8 mouse cellular contexts compared by ENCODE assay signal in genomic region chr7:141264761-141265410, GRCm38 (mm10). TPM values are rescaled to one million over a fixed set of nuclear protein-coding genes. Genes with fewer than 3 reads are reported as not detected.
DNase-seq lines count a peak whose midpoint lies in the region; ATAC-seq and TF ChIP-seq lines count a peak whose summit lies in the region.

No protein-coding gene starts in this region.

- peaks cover 3% of the 10 kb centered on the region; the same call in 1 of the 2 replicates for H3K27me3 ChIP-seq in heart, embryonic 13.5 days (replicated peaks)
- no peaks in the 10 kb centered on the region for H3K27me3 ChIP-seq in limb, embryonic 11.5 days (ENCODE audit: control insufficient read depth, insufficient read depth, low read length)
- H3K27me3 ChIP-seq in midbrain, embryonic 12.5 days: 0 out of 2 replicates have a peak, but pooled peaks cover 3% of the 10 kb centered on the region
- no peaks in the 10 kb centered on the region for H3K27me3 ChIP-seq in stomach, postnatal 0 days (ENCODE audit: control insufficient read depth, insufficient read depth, low read length)

- peak; percentile 37 for DNase-seq in kidney, adult 18-20 months
- DNase-seq in kidney, adult 11 months: no peak
- peak; percentile 53 for DNase-seq in limb, embryonic 11.5 days (ENCODE audit: low spot score)
- peak; percentile 59 for DNase-seq in stomach, postnatal 0 days (ENCODE audit: low spot score)
- DNase-seq in right cerebral cortex, adult 2 months (ENCODE audit: low spot score in 2 of 2): no peak

- peak overlapping the region; percentile 89 for H3K4me2 ChIP-seq in heart, embryonic 13.5 days
- H3K4me2 ChIP-seq in limb, embryonic 11.5 days (ENCODE audit: low read depth, severe bottlenecking): no peak overlapping the region
- no peak overlapping the region for H3K4me2 ChIP-seq in midbrain, embryonic 12.5 days (replicated peaks)
- peak overlapping the region; percentile 86; the same call in 1 of the 2 replicates for H3K4me2 ChIP-seq in stomach, postnatal 0 days (replicated peaks; ENCODE audit: low read depth)

- WGBS in heart, embryonic 13.5 days: 29% methylated on average over 12 of the region's 12 CpGs
- 38% methylated on average over 12 of the region's 12 CpGs for WGBS in limb, embryonic 11.5 days
- WGBS in midbrain, embryonic 12.5 days: 37% methylated on average over 12 of the region's 12 CpGs
- WGBS in stomach, postnatal 0 days: 31% methylated on average over 12 of the region's 12 CpGs

- peak overlapping the region; percentile 78 for H3K4me3 ChIP-seq in bone marrow macrophage, adult 2 months (ENCODE audit: insufficient read depth, low read length)
- H3K4me3 ChIP-seq in heart, embryonic 13.5 days: peak overlapping the region; percentile 65; the same call in 1 of the 2 replicates
- no peak overlapping the region for H3K4me3 ChIP-seq in limb, embryonic 11.5 days (ENCODE audit: low read depth, low read length)
- H3K4me3 ChIP-seq in midbrain, embryonic 12.5 days: no peak overlapping the region
- peak overlapping the region; percentile 71 for H3K4me3 ChIP-seq in stomach, postnatal 0 days (ENCODE audit: low read depth, low read length)

- no peak for TF ChIP-seq EP300 in stomach, postnatal 0 days (optimal IDR thresholded peaks at IDR 0.05)

- TF ChIP-seq CTCF in bone marrow macrophage, adult 2 months (IDR thresholded peaks at IDR 0.05; ENCODE audit: low read depth, low read length): peak; percentile 35
- TF ChIP-seq CTCF in stomach, postnatal 0 days (IDR thresholded peaks at IDR 0.05; ENCODE audit: low read depth): peak; percentile 73

- peaks cover 23% of the 10 kb centered on the region for H3K4me1 ChIP-seq in bone marrow macrophage, adult 2 months (ENCODE audit: control insufficient read depth, insufficient read depth, low read length)
- peaks cover 20% of the 10 kb centered on the region for H3K4me1 ChIP-seq in heart, embryonic 13.5 days
- H3K4me1 ChIP-seq in limb, embryonic 11.5 days (ENCODE audit: control insufficient read depth, insufficient read depth, low read length): peaks cover 11% of the 10 kb centered on the region
- peaks cover 9% of the 10 kb centered on the region; the same call in 1 of the 2 replicates for H3K4me1 ChIP-seq in midbrain, embryonic 12.5 days
- no peaks in the 10 kb centered on the region for H3K4me1 ChIP-seq in stomach, postnatal 0 days (replicated peaks; ENCODE audit: control insufficient read depth, insufficient read depth)

- H3K27ac ChIP-seq in bone marrow macrophage, adult 2 months (ENCODE audit: insufficient read depth, low read depth, low read length): no peak overlapping the region
- H3K27ac ChIP-seq in heart, embryonic 13.5 days (replicated peaks): no peak overlapping the region
- no peak overlapping the region for H3K27ac ChIP-seq in limb, embryonic 11.5 days (replicated peaks; ENCODE audit: low read depth, low read length)
- H3K27ac ChIP-seq in midbrain, embryonic 12.5 days (replicated peaks): no peak overlapping the region
- H3K27ac ChIP-seq in stomach, postnatal 0 days (replicated peaks): no peak overlapping the region

- no peak; the same call in 1 of the 2 replicates for ATAC-seq in heart, embryonic 13.5 days (ENCODE audit: extremely low read depth, insufficient number of reproducible peaks, low FRiP score, low TSS enrichment)
- no peak for ATAC-seq in limb, embryonic 11.5 days (ENCODE audit: insufficient number of reproducible peaks, low FRiP score, low TSS enrichment, low read depth)
- ATAC-seq in midbrain, embryonic 12.5 days (ENCODE audit: low FRiP score, low read depth): peak; percentile 29; the same call in 1 of the 2 replicates
- peak; percentile 67 for ATAC-seq in stomach, postnatal 0 days (ENCODE audit: low FRiP score, low TSS enrichment)

- H3K9ac ChIP-seq in heart, embryonic 13.5 days: peak overlapping the region; percentile 47; the same call in 1 of the 2 replicates
- no peak overlapping the region for H3K9ac ChIP-seq in limb, embryonic 11.5 days (ENCODE audit: low read length)
- no peak overlapping the region for H3K9ac ChIP-seq in midbrain, embryonic 12.5 days (replicated peaks)
- H3K9ac ChIP-seq in stomach, postnatal 0 days (ENCODE audit: low read length): no peak overlapping the region

- no peaks in the 10 kb centered on the region for H3K9me3 ChIP-seq in heart, embryonic 13.5 days
- H3K9me3 ChIP-seq in limb, embryonic 11.5 days (ENCODE audit: control insufficient read depth, low read length): no peaks in the 10 kb centered on the region
- no peaks in the 10 kb centered on the region for H3K9me3 ChIP-seq in midbrain, embryonic 12.5 days
- H3K9me3 ChIP-seq in stomach, postnatal 0 days (ENCODE audit: control insufficient read depth, low read length): no peaks in the 10 kb centered on the region

- peaks cover 46% of the 10 kb centered on the region for H3K36me3 ChIP-seq in heart, embryonic 13.5 days
- H3K36me3 ChIP-seq in limb, embryonic 11.5 days (ENCODE audit: control insufficient read depth, insufficient read depth, low read length): peaks cover 31% of the 10 kb centered on the region
- peaks cover 48% of the 10 kb centered on the region for H3K36me3 ChIP-seq in midbrain, embryonic 12.5 days
- peaks cover 37% of the 10 kb centered on the region for H3K36me3 ChIP-seq in stomach, postnatal 0 days (ENCODE audit: control insufficient read depth, insufficient read depth, low read length)

- TF ChIP-seq POLR2A in bone marrow macrophage, adult 2 months (IDR thresholded peaks at IDR 0.05; ENCODE audit: borderline replicate concordance, low read depth, low read length): no peak

RNA-seq across cellular contexts. Expression of gene Irf7, which starts 1.4 kb away (rescaled TPM):
- polyA plus RNA-seq in bone marrow macrophage, adult 2 months (2012; ENCODE audit: insufficient read depth, insufficient read length, missing spikeins): 164 and 168 TPM in 2 replicates
- 3.4 and 4.2 TPM in 2 replicates for polyA plus RNA-seq in heart, embryonic 13.5 days (2015; fragmentation: Nextera tagmentation; extraction: Ambion mirVana)
- polyA plus RNA-seq in limb, embryonic 11.5 days (2014; fragmentation: Nextera tagmentation; extraction: Ambion mirVana): 0.59 and 0.79 TPM in 2 replicates
- 0.81 and 0.84 TPM in 2 replicates for polyA plus RNA-seq in midbrain, embryonic 12.5 days (2016; fragmentation: Nextera tagmentation; extraction: Ambion mirVana)
- 11.3 and 12.2 TPM in 2 replicates for polyA plus RNA-seq in stomach, postnatal 0 days (2015; fragmentation: Nextera tagmentation; extraction: Ambion mirVana)

RNA-seq across cellular contexts. Expression of gene Cdhr5, which starts 11.7 kb away (rescaled TPM):
- not detected in 2 replicates for polyA plus RNA-seq in bone marrow macrophage, adult 2 months (2012; ENCODE audit: insufficient read depth, insufficient read length, missing spikeins)
- polyA plus RNA-seq in heart, embryonic 13.5 days (2015; fragmentation: Nextera tagmentation; extraction: Ambion mirVana): not detected in 2 replicates
- polyA plus RNA-seq in limb, embryonic 11.5 days (2014; fragmentation: Nextera tagmentation; extraction: Ambion mirVana): 0.20 TPM in 1 of 2 replicates, not detected in the other
- not detected in 2 replicates for polyA plus RNA-seq in midbrain, embryonic 12.5 days (2016; fragmentation: Nextera tagmentation; extraction: Ambion mirVana)
- 1.2 and 2.0 TPM in 2 replicates for polyA plus RNA-seq in stomach, postnatal 0 days (2015; fragmentation: Nextera tagmentation; extraction: Ambion mirVana)

RNA-seq across cellular contexts. Expression of gene Sct, which starts 14.0 kb away (rescaled TPM):
- polyA plus RNA-seq in bone marrow macrophage, adult 2 months (2012; ENCODE audit: insufficient read depth, insufficient read length, missing spikeins): not detected in 2 replicates
- polyA plus RNA-seq in heart, embryonic 13.5 days (2015; fragmentation: Nextera tagmentation; extraction: Ambion mirVana): 0.88 and 1.5 TPM in 2 replicates
- 10.2 TPM in 2 replicates for polyA plus RNA-seq in limb, embryonic 11.5 days (2014; fragmentation: Nextera tagmentation; extraction: Ambion mirVana)
- 0.64 and 1.3 TPM in 2 replicates for polyA plus RNA-seq in midbrain, embryonic 12.5 days (2016; fragmentation: Nextera tagmentation; extraction: Ambion mirVana)
- 2.2 and 2.4 TPM in 2 replicates for polyA plus RNA-seq in stomach, postnatal 0 days (2015; fragmentation: Nextera tagmentation; extraction: Ambion mirVana)

RNA-seq across cellular contexts. Expression of gene Drd4, which starts 26.9 kb away (rescaled TPM):
- polyA plus RNA-seq in bone marrow macrophage, adult 2 months (2012; ENCODE audit: insufficient read depth, insufficient read length, missing spikeins): not detected in 2 replicates
- 0.05 TPM in 1 of 2 replicates, not detected in the other for polyA plus RNA-seq in heart, embryonic 13.5 days (2015; fragmentation: Nextera tagmentation; extraction: Ambion mirVana)
- 0.45 and 0.47 TPM in 2 replicates for polyA plus RNA-seq in limb, embryonic 11.5 days (2014; fragmentation: Nextera tagmentation; extraction: Ambion mirVana)
- 0.39 and 0.68 TPM in 2 replicates for polyA plus RNA-seq in midbrain, embryonic 12.5 days (2016; fragmentation: Nextera tagmentation; extraction: Ambion mirVana)
- polyA plus RNA-seq in stomach, postnatal 0 days (2015; fragmentation: Nextera tagmentation; extraction: Ambion mirVana): 0.06 and 0.16 TPM in 2 replicates

RNA-seq across cellular contexts. Expression of gene Phrf1, which starts 36.3 kb away (rescaled TPM):
- 36.2 and 45.2 TPM in 2 replicates for polyA plus RNA-seq in bone marrow macrophage, adult 2 months (2012; ENCODE audit: insufficient read depth, insufficient read length, missing spikeins)
- 43.5 and 46.2 TPM in 2 replicates for polyA plus RNA-seq in heart, embryonic 13.5 days (2015; fragmentation: Nextera tagmentation; extraction: Ambion mirVana)
- polyA plus RNA-seq in limb, embryonic 11.5 days (2014; fragmentation: Nextera tagmentation; extraction: Ambion mirVana): 83.4 and 93.5 TPM in 2 replicates
- 107 and 112 TPM in 2 replicates for polyA plus RNA-seq in midbrain, embryonic 12.5 days (2016; fragmentation: Nextera tagmentation; extraction: Ambion mirVana)
- 19.1 and 19.9 TPM in 2 replicates for polyA plus RNA-seq in stomach, postnatal 0 days (2015; fragmentation: Nextera tagmentation; extraction: Ambion mirVana)

Comparison
In these comparisons a context has a peak if more than half of its experiments do, and no peak if none do; other contexts are left out.
1. DNase-seq: peak in kidney, adult 18-20 months (single experiment), limb, embryonic 11.5 days (single experiment) and stomach, postnatal 0 days (single experiment); none in kidney, adult 11 months (single experiment) and right cerebral cortex, adult 2 months (0 of 2).
2. H3K4me3 ChIP-seq: peak in bone marrow macrophage, adult 2 months (single experiment), heart, embryonic 13.5 days (single experiment) and stomach, postnatal 0 days (single experiment); none in limb, embryonic 11.5 days (single experiment) and midbrain, embryonic 12.5 days (single experiment).
3. ATAC-seq: peak in midbrain, embryonic 12.5 days (single experiment) and stomach, postnatal 0 days (single experiment); none in heart, embryonic 13.5 days (single experiment) and limb, embryonic 11.5 days (single experiment).
4. H3K4me2 ChIP-seq: peak in heart, embryonic 13.5 days (single experiment) and stomach, postnatal 0 days (single experiment); none in limb, embryonic 11.5 days (single experiment) and midbrain, embryonic 12.5 days (single experiment).
5. RNA of gene Irf7, which starts 1.4 kb away (polyA plus RNA-seq): 164 to 168 TPM in bone marrow macrophage, adult 2 months; 11.3 to 12.2 TPM in stomach, postnatal 0 days, 3.4 to 4.2 TPM in heart, embryonic 13.5 days, 0.81 to 0.84 TPM in midbrain, embryonic 12.5 days and 0.59 to 0.79 TPM in limb, embryonic 11.5 days; every median in the first group is over 10 times any median in the second.